Mouse (Mus musculus): ENCODE measurements around the gene Ust. TPM values are rescaled to one million over a fixed set of nuclear protein-coding genes. Genes with fewer than 3 reads are reported as not detected.

Ust gene
- polyA plus RNA-seq, 1 experiment from 2014 or later, result 1.9 TPM

DNA sequence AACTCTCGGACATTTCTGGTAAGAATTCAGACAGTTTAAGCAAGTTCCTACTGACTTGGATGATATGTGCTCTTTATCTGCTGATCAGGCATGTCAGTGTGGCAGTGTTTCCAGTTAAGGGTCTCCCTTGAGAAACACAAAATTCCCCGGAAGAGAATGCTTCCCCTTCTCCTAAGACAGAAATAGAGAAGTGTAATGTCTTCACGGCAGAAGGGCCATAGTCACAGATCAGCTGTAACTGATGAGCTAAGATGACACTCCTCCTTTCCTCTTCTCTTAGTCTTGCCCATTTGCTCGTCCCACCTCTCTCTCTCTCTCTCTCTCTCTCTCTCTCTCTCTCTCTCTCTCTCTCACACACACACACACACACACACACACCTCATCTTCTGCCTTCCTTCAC, 277.9 kb downstream of the Ust start:
- no peak overlapping the region for H3K9ac ChIP-seq
- no peak overlapping the region for H3K4me2 ChIP-seq
- H3K4me3 ChIP-seq, result no peak overlapping the region
- WGBS, result 49% methylated on average over 4 of the region's 4 CpGs
- no peaks in the 10 kb centered on the region for H3K36me3 ChIP-seq
- no peaks in the 10 kb centered on the region; the same call in 1 of the 2 replicates for H3K4me1 ChIP-seq (replicated peaks)
- no peak overlapping the region for H3K27ac ChIP-seq
- H3K27me3 ChIP-seq, result no peaks in the 10 kb centered on the region
- ATAC-seq (replicated peaks; ENCODE audit: insufficient number of reproducible peaks, insufficient read depth, low FRiP score, low read depth), result no peak
- H3K9me3 ChIP-seq (replicated peaks), result no peaks in the 10 kb centered on the region

- no peaks in the 10 kb centered on the region for H3K9me3 ChIP-seq (replicated peaks)
- H3K4me1 ChIP-seq (replicated peaks), result no peaks in the 10 kb centered on the region; the same call in 1 of the 2 replicates
- no peak overlapping the region for H3K9ac ChIP-seq
- WGBS, result 9% methylated on average over 3 of the region's 3 CpGs
- no peak overlapping the region for H3K4me2 ChIP-seq
- no peak overlapping the region for H3K4me3 ChIP-seq
- ATAC-seq (replicated peaks; ENCODE audit: insufficient number of reproducible peaks, insufficient read depth, low FRiP score, low read depth), result no peak
- H3K36me3 ChIP-seq, result no peaks in the 10 kb centered on the region
- H3K27ac ChIP-seq, result no peak overlapping the region
- no peaks in the 10 kb centered on the region for H3K27me3 ChIP-seq
These were observed 278.4 kb downstream of the Ust start for GRCm38 (mm10) chr10:8240242-8240641.

- 83% methylated on average over 10 of the region's 10 CpGs for WGBS
- Histone ChIP-seq H3K4me1 (replicated peaks) (no peaks in the 10 kb centered on the region; the same call in 1 of the 2 replicates), H3K36me3 (no peaks in the 10 kb centered on the region), H3K4me2 (no peak overlapping the region), H3K4me3 (no peak overlapping the region), H3K9me3 (replicated peaks) (no peaks in the 10 kb centered on the region), H3K27ac (no peak overlapping the region), H3K27me3 (no peaks in the 10 kb centered on the region), H3K9ac (no peak overlapping the region)
- ATAC-seq (replicated peaks; ENCODE audit: insufficient number of reproducible peaks, insufficient read depth, low FRiP score, low read depth), result no peak
These were observed 281.6 kb downstream of the Ust start for GRCm38 (mm10) chr10:8236780-8237571.

- Histone ChIP-seq H3K27ac (no peak overlapping the region), H3K4me1 (replicated peaks) (no peaks in the 10 kb centered on the region; the same call in 1 of the 2 replicates), H3K4me3 (no peak overlapping the region), H3K4me2 (no peak overlapping the region), H3K9me3 (replicated peaks) (no peaks in the 10 kb centered on the region), H3K27me3 (no peaks in the 10 kb centered on the region), H3K9ac (no peak overlapping the region), H3K36me3 (no peaks in the 10 kb centered on the region)
- ATAC-seq (replicated peaks; ENCODE audit: insufficient number of reproducible peaks, insufficient read depth, low FRiP score, low read depth), result no peak
- 78% methylated on average over 8 of the region's 8 CpGs for WGBS
These were observed 285.3 kb downstream of the Ust start for GRCm38 (mm10) chr10:8233148-8233901.

GRCm38 (mm10) chr10:8232535-8232934, 286.1 kb downstream of the Ust start:
- H3K9ac ChIP-seq, result no peak overlapping the region
- H3K9me3 ChIP-seq (replicated peaks), result no peaks in the 10 kb centered on the region
- no peaks in the 10 kb centered on the region for H3K4me1 ChIP-seq (replicated peaks)
- no peak overlapping the region for H3K4me2 ChIP-seq
- H3K4me3 ChIP-seq, result no peak overlapping the region
- H3K27me3 ChIP-seq, result no peaks in the 10 kb centered on the region
- H3K27ac ChIP-seq, result no peak overlapping the region
- WGBS, result 78% methylated on average over 6 of the region's 6 CpGs
- ATAC-seq (replicated peaks; ENCODE audit: insufficient number of reproducible peaks, insufficient read depth, low FRiP score, low read depth), result no peak
- H3K36me3 ChIP-seq, result no peaks in the 10 kb centered on the region

DNA sequence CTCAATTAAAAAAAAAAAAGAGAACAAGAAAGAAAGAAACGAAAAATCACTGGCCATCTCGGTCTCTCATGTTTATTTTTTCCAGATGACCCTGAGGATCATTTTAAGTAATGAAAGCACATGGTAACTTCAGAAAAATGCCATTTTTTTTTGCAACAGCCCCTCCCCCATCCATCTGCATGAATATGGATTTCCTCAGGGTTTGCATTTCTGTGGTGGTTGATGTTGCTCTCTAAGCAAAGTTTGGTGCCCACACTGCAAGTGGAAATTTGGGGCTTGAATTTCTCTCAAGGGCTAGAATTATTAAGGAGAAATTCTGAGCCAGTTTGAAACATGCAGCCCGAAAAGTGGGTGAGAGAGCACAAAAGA, 290.3 kb downstream of the Ust start:
- Histone ChIP-seq H3K4me3 (no peak overlapping the region), H3K9ac (no peak overlapping the region), H3K4me2 (no peak overlapping the region), H3K27me3 (no peaks in the 10 kb centered on the region), H3K36me3 (no peaks in the 10 kb centered on the region), H3K4me1 (replicated peaks) (peaks cover 5% of the 10 kb centered on the region; the same call in 1 of the 2 replicates), H3K27ac (no peak overlapping the region), H3K9me3 (replicated peaks) (no peaks in the 10 kb centered on the region)
- 74% methylated on average over 3 of the region's 3 CpGs for WGBS
- ATAC-seq (replicated peaks; ENCODE audit: insufficient number of reproducible peaks, insufficient read depth, low FRiP score, low read depth), result no peak

DNA sequence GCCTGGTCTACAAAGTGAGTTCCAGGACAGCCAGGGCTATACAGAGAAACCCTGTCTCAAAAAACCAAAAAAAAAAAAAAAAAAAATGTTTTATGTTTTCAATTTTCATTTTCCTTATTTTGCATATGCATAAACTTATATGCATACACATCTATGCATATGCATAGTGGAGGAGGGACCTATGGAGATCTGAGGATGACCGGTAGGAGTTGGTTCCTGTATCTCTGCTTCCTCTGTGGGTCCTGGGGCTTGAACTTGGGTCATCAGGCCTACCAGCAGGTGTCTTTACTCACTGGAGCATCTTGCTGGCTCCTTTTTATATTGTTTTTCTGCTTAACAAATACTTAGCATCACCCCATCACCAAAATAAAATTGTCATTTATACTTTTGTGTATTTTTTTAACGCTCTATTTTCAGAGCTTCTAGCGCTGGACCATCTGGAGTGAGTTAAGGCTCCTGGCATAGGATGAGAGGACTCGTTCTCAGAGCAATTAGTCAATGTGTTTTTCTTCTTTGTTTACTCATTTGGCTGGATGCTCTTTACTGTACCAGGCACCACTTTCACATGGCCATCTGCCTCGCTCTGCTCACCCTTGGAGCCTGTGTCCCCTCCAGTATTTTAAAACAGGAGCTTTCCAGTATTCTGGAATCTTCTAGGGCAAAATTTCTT, 290.8 kb downstream of the Ust start:
- Histone ChIP-seq H3K9me3 (replicated peaks) (no peaks in the 10 kb centered on the region), H3K4me2 (no peak overlapping the region), H3K4me3 (no peak overlapping the region), H3K27ac (no peak overlapping the region), H3K27me3 (no peaks in the 10 kb centered on the region), H3K36me3 (no peaks in the 10 kb centered on the region), H3K9ac (no peak overlapping the region), H3K4me1 (replicated peaks) (peaks cover 5% of the 10 kb centered on the region; the same call in 1 of the 2 replicates)
- WGBS, result 72% methylated on average over 5 of the region's 5 CpGs
- ATAC-seq (replicated peaks; ENCODE audit: insufficient number of reproducible peaks, insufficient read depth, low FRiP score, low read depth), result no peak

GRCm38 (mm10) chr10:8226650-8227049, 292.0 kb downstream of the Ust start:
- 59% methylated on average over 3 of the region's 3 CpGs for WGBS

DNA sequence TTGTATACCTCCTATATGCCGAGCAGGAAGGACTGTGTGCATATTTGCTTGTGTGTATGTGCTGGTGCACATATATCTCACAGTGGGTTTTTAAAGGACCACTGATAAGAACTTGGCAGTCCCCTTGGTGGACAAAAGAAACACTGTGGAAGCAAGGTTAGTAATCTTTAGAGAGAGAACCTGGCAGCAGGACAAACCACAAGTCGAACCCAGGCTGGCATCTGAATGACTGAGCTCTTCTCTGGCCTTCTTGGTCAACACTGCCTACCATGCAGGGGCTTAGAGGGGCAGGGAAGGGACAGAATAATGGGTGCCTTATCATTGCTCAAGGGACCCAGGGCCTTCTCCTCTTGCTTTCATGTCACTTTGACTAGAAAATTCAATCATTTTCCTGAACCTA, 294.0 kb downstream of the Ust start:
- no peaks in the 10 kb centered on the region for H3K9me3 ChIP-seq (replicated peaks)
- no peak overlapping the region for H3K9ac ChIP-seq
- H3K4me1 ChIP-seq (replicated peaks), result peaks cover 5% of the 10 kb centered on the region; the same call in 1 of the 2 replicates
- WGBS, result 38% methylated on average over 2 of the region's 2 CpGs
- no peaks in the 10 kb centered on the region for H3K36me3 ChIP-seq
- H3K4me3 ChIP-seq, result no peak overlapping the region
- no peak overlapping the region for H3K4me2 ChIP-seq
- ATAC-seq (replicated peaks; ENCODE audit: insufficient number of reproducible peaks, insufficient read depth, low FRiP score, low read depth), result no peak
- no peak overlapping the region for H3K27ac ChIP-seq
- H3K27me3 ChIP-seq, result no peaks in the 10 kb centered on the region

More at GRCm38 (mm10) chr10:8226650-8227049, 292.0 kb downstream of the Ust start:
- no peaks in the 10 kb centered on the region for H3K9me3 ChIP-seq (replicated peaks)
- H3K36me3 ChIP-seq, result no peaks in the 10 kb centered on the region
- H3K4me1 ChIP-seq (replicated peaks), result peaks cover 5% of the 10 kb centered on the region; the same call in 1 of the 2 replicates
- no peak for ATAC-seq (replicated peaks; ENCODE audit: insufficient number of reproducible peaks, insufficient read depth, low FRiP score, low read depth)
- H3K9ac ChIP-seq, result no peak overlapping the region
- H3K4me2 ChIP-seq, result no peak overlapping the region
- no peaks in the 10 kb centered on the region for H3K27me3 ChIP-seq
- H3K27ac ChIP-seq, result no peak overlapping the region
- no peak overlapping the region for H3K4me3 ChIP-seq

DNA sequence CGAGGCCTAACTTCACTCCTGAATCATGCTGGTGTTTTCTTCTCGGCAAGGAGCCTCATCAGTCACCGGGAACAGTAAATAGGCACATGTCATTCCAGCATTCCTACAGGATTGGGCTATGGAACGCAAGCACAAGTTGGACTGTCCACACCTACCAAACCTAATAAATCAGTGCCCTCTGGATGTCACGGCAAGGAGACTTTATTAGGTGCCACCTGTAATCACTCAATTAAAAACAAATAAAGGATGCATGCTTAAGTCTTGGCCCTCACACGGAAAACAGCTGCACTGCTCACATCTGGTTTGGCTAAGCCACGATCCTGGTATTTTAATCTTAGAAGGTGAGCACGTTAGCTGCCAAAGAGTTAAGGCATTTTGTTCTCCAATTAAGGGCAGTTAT, 294.6 kb downstream of the Ust start:
- Histone ChIP-seq H3K9me3 (replicated peaks) (no peaks in the 10 kb centered on the region), H3K36me3 (no peaks in the 10 kb centered on the region), H3K4me2 (no peak overlapping the region), H3K27ac (no peak overlapping the region), H3K27me3 (no peaks in the 10 kb centered on the region), H3K4me3 (no peak overlapping the region), H3K4me1 (replicated peaks) (peaks cover 5% of the 10 kb centered on the region; the same call in 1 of the 2 replicates), H3K9ac (no peak overlapping the region)
- no peak for ATAC-seq (replicated peaks; ENCODE audit: insufficient number of reproducible peaks, insufficient read depth, low FRiP score, low read depth)
- WGBS, result 55% methylated on average over 8 of the region's 8 CpGs

- no peaks in the 10 kb centered on the region for H3K27me3 ChIP-seq
- 22% methylated on average over 8 of the region's 8 CpGs for WGBS
- H3K9me3 ChIP-seq (replicated peaks), result no peaks in the 10 kb centered on the region
- H3K9ac ChIP-seq, result no peak overlapping the region
- H3K36me3 ChIP-seq, result no peaks in the 10 kb centered on the region
- H3K4me1 ChIP-seq (replicated peaks), result peaks cover 21% of the 10 kb centered on the region
- no peak overlapping the region for H3K4me2 ChIP-seq
- no peak overlapping the region for H3K4me3 ChIP-seq
- no peak overlapping the region for H3K27ac ChIP-seq
- no peak for ATAC-seq (replicated peaks; ENCODE audit: insufficient number of reproducible peaks, insufficient read depth, low FRiP score, low read depth)
These were observed 301.7 kb downstream of the Ust start for GRCm38 (mm10) chr10:8216946-8217345.

Data from heart, embryonic 15.5 days (tissue).